Mouse (Mus musculus) thymus, adult 2 months (tissue): Measurements from ENCODE around the gene Chn2.

Experiments
- CTCF ChIP-seq: fragments of 200-500 bp; IDR thresholded peaks from 2 replicates; pipeline ENCODE4 v1.5.1; 2012; ENCODE audit warnings: mild to moderate bottlenecking, control low read depth, low read length, moderate library complexity, borderline replicate concordance; ENCODE audit not compliant: control insufficient read depth, poor library complexity, insufficient read depth; ENCODE audit errors: extremely low read depth
- POLR2A ChIP-seq: fragments of 200-500 bp; IDR thresholded peaks from 2 replicates; pipeline ENCODE4 v1.6.1; 2012; ENCODE audit warnings: mild to moderate bottlenecking, low read length, control low read depth, moderate library complexity; ENCODE audit not compliant: control insufficient read depth, poor library complexity, insufficient read depth; ENCODE audit errors: extremely low read depth

- no peak for TF ChIP-seq POLR2A
- TF ChIP-seq CTCF = no peak
These were observed 280.9 kb downstream of the Chn2 start for GRCm38 (mm10) chr6:54320236-54320635.
